Mouse (Mus musculus) CH12.LX (cell line): ENCODE results near the gene Hnrnpu. TPM values are rescaled to one million over a fixed set of nuclear protein-coding genes. Genes with fewer than 3 reads are reported as not detected.

Experiments
- DNase-seq: peaks from one replicate; pipeline ENCODE4 v3.0.0-alpha.2; 2013; ENCODE audit errors: extremely low read depth
- H3K27ac ChIP-seq: 2 replicates; pipeline ENCODE4 v1.5.1; 2012; ENCODE audit warnings: low read depth, mild to moderate bottlenecking, control low read depth, moderate library complexity; ENCODE audit not compliant: insufficient read depth
- H3K27me3 ChIP-seq: replicated peaks from 2 replicates; pipeline ENCODE3; 2012; ENCODE audit warnings: inconsistent platforms
- H3K36me3 ChIP-seq, 2 experiments: replicated peaks in 1 of 2; 2 replicates each; pipeline versions ENCODE3 to v1.6.1; 2012; ENCODE audit warnings: inconsistent platforms in 1 of 2, low read length in 1 of 2, mild to moderate bottlenecking in 1 of 2, mixed read lengths in 1 of 2, moderate library complexity in 1 of 2; ENCODE audit not compliant: control insufficient read depth in 1 of 2, insufficient read depth in 1 of 2
- H3K4me1 ChIP-seq, 2 experiments: 2 replicates each; pipeline ENCODE4 v1.6.1; 2012; ENCODE audit warnings: inconsistent platforms in 1 of 2, moderate library complexity in 1 of 2; ENCODE audit not compliant: insufficient read depth in 2 of 2, control insufficient read depth in 1 of 2
- H3K4me2 ChIP-seq: 2 replicates; pipeline ENCODE4 v1.6.1; 2012; ENCODE audit warnings: low read depth, mild to moderate bottlenecking, control low read depth; ENCODE audit not compliant: poor library complexity, insufficient read depth, severe bottlenecking
- H3K4me3 ChIP-seq, 3 experiments: fragments of 150-350 bp in 1 of 3; sonication (generic) in 1 of 3; replicated peaks in 1 of 3; 2 replicates each; pipeline versions ENCODE3 to v1.5.1; 2011 to 2012; ENCODE audit warnings: low read depth in 2 of 3, low read length in 2 of 3, mild to moderate bottlenecking in 2 of 3, moderate library complexity in 2 of 3, control low read depth in 1 of 3, improper control_type of control experiment in 1 of 3, inconsistent platforms in 1 of 3, mixed read lengths in 1 of 3; ENCODE audit not compliant: poor library complexity in 1 of 3
- H3K79me2 ChIP-seq: replicated peaks from 2 replicates; pipeline ENCODE4 v1.6.1; 2012; ENCODE audit warnings: mild to moderate bottlenecking, moderate library complexity; ENCODE audit not compliant: control insufficient read depth, poor library complexity, insufficient read depth, severe bottlenecking; ENCODE audit errors: extremely low read depth
- H3K9ac ChIP-seq: 2 replicates; pipeline ENCODE4 v1.6.1; 2012; ENCODE audit warnings: low read depth, mild to moderate bottlenecking, control low read depth, moderate library complexity; ENCODE audit not compliant: insufficient read depth
- H3K9me3 ChIP-seq: replicated peaks from 2 replicates; pipeline ENCODE3; 2012; ENCODE audit warnings: low read length, inconsistent platforms, mixed read lengths
- BHLHE40 ChIP-seq: IDR thresholded peaks from 2 replicates; pipeline ENCODE4 v1.6.1; 2011; ENCODE audit warnings: mild to moderate bottlenecking, low read depth, low read length, improper control_type of control experiment
- CTCF ChIP-seq, 2 experiments: IDR thresholded peaks in 1 of 2; conservative IDR thresholded peaks in 1 of 2; 2 replicates each; pipeline ENCODE4 v1.5.1; 2011 to 2012; ENCODE audit warnings: low read depth in 2 of 2, low read length in 2 of 2, improper control_type of control experiment in 1 of 2, inconsistent platforms in 1 of 2, mild to moderate bottlenecking in 1 of 2, moderate library complexity in 1 of 2
- E2F4 ChIP-seq: IDR thresholded peaks from 2 replicates; pipeline ENCODE4 v1.6.1; 2011; ENCODE audit warnings: low read depth, low read length, improper control_type of control experiment; ENCODE audit not compliant: insufficient replicate concordance
- ETS1 ChIP-seq: conservative IDR thresholded peaks from 2 replicates; pipeline ENCODE4 v1.6.1; 2012; ENCODE audit warnings: low read depth, mild to moderate bottlenecking, inconsistent platforms, low read length, improper control_type of control experiment, moderate library complexity
- HCFC1 ChIP-seq: IDR thresholded peaks from 2 replicates; pipeline ENCODE4 v1.6.1; 2012; ENCODE audit warnings: low read depth, mild to moderate bottlenecking, inconsistent platforms, low read length, improper control_type of control experiment
- JUN ChIP-seq: IDR thresholded peaks from 2 replicates; pipeline ENCODE4 v1.6.1; 2011; ENCODE audit warnings: low read depth, mild to moderate bottlenecking, low read length, improper control_type of control experiment, moderate library complexity; ENCODE audit not compliant: insufficient read depth
- JUND ChIP-seq: conservative IDR thresholded peaks from 2 replicates; pipeline ENCODE4 v1.6.1; 2011; ENCODE audit warnings: low read depth, low read length, improper control_type of control experiment
- KAT2A ChIP-seq: IDR thresholded peaks from 2 replicates; pipeline ENCODE4 v1.6.1; 2012; ENCODE audit warnings: low read length, improper control_type of control experiment, inconsistent platforms; ENCODE audit not compliant: insufficient replicate concordance
- MAX ChIP-seq: IDR thresholded peaks from 2 replicates; pipeline ENCODE4 v1.6.1; 2011; ENCODE audit warnings: low read length, improper control_type of control experiment
- MAZ ChIP-seq: IDR thresholded peaks from 2 replicates; pipeline ENCODE4 v1.6.1; 2012; ENCODE audit warnings: low read depth, mild to moderate bottlenecking, inconsistent platforms, low read length, improper control_type of control experiment, moderate library complexity
- MYC ChIP-seq: IDR thresholded peaks from 2 replicates; pipeline ENCODE4 v1.6.1; 2011; ENCODE audit warnings: low read depth, mild to moderate bottlenecking, improper control_type of control experiment, low read length
- NELFE ChIP-seq: IDR thresholded peaks from 2 replicates; pipeline ENCODE4 v1.6.1; 2011; ENCODE audit warnings: low read depth, low read length, improper control_type of control experiment
- POLR2A ChIP-seq: IDR thresholded peaks from 2 replicates; pipeline ENCODE4 v1.6.1; 2011; ENCODE audit warnings: low read depth, mild to moderate bottlenecking, improper control_type of control experiment, low read length
- RAD21 ChIP-seq: IDR thresholded peaks from 2 replicates; pipeline ENCODE4 v1.6.1; 2011; ENCODE audit warnings: low read depth, mild to moderate bottlenecking, low read length, improper control_type of control experiment, moderate library complexity
- SMC3 ChIP-seq: IDR thresholded peaks from 2 replicates; pipeline ENCODE4 v1.6.1; 2011; ENCODE audit warnings: low read depth, low read length, improper control_type of control experiment
- TBP ChIP-seq: conservative IDR thresholded peaks from 2 replicates; pipeline ENCODE4 v1.6.1; 2011; ENCODE audit warnings: low read depth, low read length, improper control_type of control experiment
- USF1 ChIP-seq: IDR thresholded peaks from 2 replicates; pipeline ENCODE4 v1.6.1; 2014; ENCODE audit warnings: low read depth, mild to moderate bottlenecking, inconsistent platforms, low read length, improper control_type of control experiment
- USF2 ChIP-seq: conservative IDR thresholded peaks from 2 replicates; pipeline ENCODE4 v1.6.1; 2011; ENCODE audit warnings: low read depth, low read length, improper control_type of control experiment
- ZKSCAN1 ChIP-seq: IDR thresholded peaks from 2 replicates; pipeline ENCODE4 v1.6.1; 2012; ENCODE audit warnings: low read depth, inconsistent platforms, low read length, improper control_type of control experiment, borderline replicate concordance
- ZMIZ1 ChIP-seq: IDR thresholded peaks from 2 replicates; pipeline ENCODE4 v1.6.1; 2012; ENCODE audit warnings: low read depth, mild to moderate bottlenecking, inconsistent platforms, low read length, improper control_type of control experiment
- ZNF384 ChIP-seq: IDR thresholded peaks from 2 replicates; pipeline ENCODE4 v1.6.1; 2012; ENCODE audit warnings: low read depth, low read length, improper control_type of control experiment, inconsistent platforms
- dilution Hi-C: fragments of 300-500 bp; cut with MboI; formaldehyde crosslinking; loops from 2 replicates; pipeline ENCODE4 v1.14.3; 2020; ENCODE audit warnings: low sequenced_read_pairs; ENCODE audit not compliant: extremely low pct_unique_long_range_greater_than_20kb, extremely low pct_ligation_motif_present
- in situ Hi-C: fragments of 300-500 bp; cut with MboI; formaldehyde crosslinking; loops from 3 replicates; pipeline ENCODE4 v1.14.3; 2019; ENCODE audit warnings: low sequenced_read_pairs, low pct_ligation_motif_present, low pct_unique_long_range_greater_than_20kb, mixed read lengths
- polyA plus RNA-seq: library from polyadenylated mRNA; unstranded; fragments of >175 nt; gene quantifications from 2 replicates; pipeline ENCODE4 v1.2.1, GENCODE M21; 2012; ENCODE audit warnings: low read depth; ENCODE audit not compliant: insufficient read length
- total RNA-seq, 2 experiments: library from RNA; depleted of rRNA; stranded (reverse); fragments of 300-350 nt in 1 of 2; fragments of >200 nt in 1 of 2; gene quantifications; 2 replicates each; pipeline ENCODE4 v1.2.3; 2012 to 2014

The Hnrnpu gene
- total and polyA plus RNA-seq, 3 experiments: 346 to 853 (median 359) TPM

GRCm38 (mm10) chr1:178368121-178368520 is 30.5 kb upstream of the Hnrnpu start:
- no peak overlapping the region for H3K4me2 ChIP-seq
- no peaks in the 10 kb centered on the region for H3K9me3 ChIP-seq
- H3K9ac ChIP-seq: no peak overlapping the region
- H3K4me3 ChIP-seq: no peak overlapping the region
- peaks cover 9 to 24% of the 10 kb centered on the region in 2 experiments; a peak in 3 of 4 replicates for H3K4me1 ChIP-seq
- in situ Hi-C loops: no loop called here
- dilution Hi-C loops: no loop called here
- TF ChIP-seq USF2 (no peak), MAX (no peak), JUN (no peak)
- DNase-seq: no peak
- no peak overlapping the region for H3K27ac ChIP-seq
- peaks cover 3% of the 10 kb centered on the region; the same call in 1 of the 2 replicates for H3K79me2 ChIP-seq
- no peaks in the 10 kb centered on the region for H3K36me3 ChIP-seq
- H3K27me3 ChIP-seq: no peaks in the 10 kb centered on the region

- no peak for TF ChIP-seq TBP
- TF ChIP-seq ZKSCAN1: no peak
- no peak for TF ChIP-seq BHLHE40
- no peak for TF ChIP-seq HCFC1
- TF ChIP-seq KAT2A: no peak
- TF ChIP-seq ZNF384: no peak
- no peak for TF ChIP-seq MAZ
- TF ChIP-seq JUND: no peak
These were observed 27.6 kb upstream of the Hnrnpu start for GRCm38 (mm10) chr1:178365171-178365570.

GRCm38 (mm10) chr1:178360702-178361101 is 23.1 kb upstream of the Hnrnpu start:
- Histone ChIP-seq H3K36me3 (no peaks in the 10 kb centered on the region), H3K9me3 (no peaks in the 10 kb centered on the region), H3K27ac (no peak overlapping the region), H3K79me2 (no peaks in the 10 kb centered on the region), H3K4me2 (no peak overlapping the region), H3K27me3 (no peaks in the 10 kb centered on the region), H3K4me3 (no peak overlapping the region), H3K4me1 (peaks cover 0 to 4% of the 10 kb centered on the region in 2 experiments; a peak in 2 of 4 replicates), H3K9ac (no peak overlapping the region)
- in situ Hi-C loops: no loop called here
- TF ChIP-seq HCFC1 (no peak), E2F4 (no peak), MYC (no peak), USF1 (no peak), NELFE (no peak), ETS1 (no peak), CTCF (conservative IDR thresholded peaks at IDR 0.05 in 1 of 2, IDR thresholded peaks at IDR 0.05 in 1 of 2; ENCODE audit: low read depth in 2 of 2, low read length in 2 of 2) (peak in 1 of 2 experiments; percentile 54; a peak in 2 of 4 replicates), KAT2A (no peak), SMC3 (peak; percentile 31; the same call in 1 of the 2 replicates), RAD21 (peak; percentile 29), ZMIZ1 (no peak), POLR2A (no peak)
- dilution Hi-C loops: no loop called here
- no peak for DNase-seq

More at GRCm38 (mm10) chr1:178365171-178365570, 27.6 kb upstream of the Hnrnpu start:
- dilution Hi-C loops: no loop called here
- in situ Hi-C loops: no loop called here
- peaks cover 3% of the 10 kb centered on the region; the same call in 1 of the 2 replicates for H3K79me2 ChIP-seq
- no peak overlapping the region for H3K9ac ChIP-seq
- no peak for DNase-seq
- no peaks in the 10 kb centered on the region for H3K9me3 ChIP-seq
- H3K4me3 ChIP-seq: no peak overlapping the region
- H3K27ac ChIP-seq: no peak overlapping the region
- H3K27me3 ChIP-seq: no peaks in the 10 kb centered on the region
- no peaks in the 10 kb centered on the region for H3K36me3 ChIP-seq
- H3K4me1 ChIP-seq: peaks cover 7 to 10% of the 10 kb centered on the region in 2 experiments
- H3K4me2 ChIP-seq: no peak overlapping the region
